Mouse (Mus musculus) fibroblast of lung, adult 2 months (primary cell): ENCODE results near the gene Prrt3.
A peak's percentile ranks its signal among the peaks of the same experiment; 100 is the strongest.

Experiments used
- DNase-seq: peaks from one replicate; pipeline ENCODE4 v3.0.0-alpha.2; 2011; ENCODE audit warnings: low read depth

Prrt3 gene

GRCm38 (mm10) chr6:113501388-113502084 is at the start of gene Prrt3:
Gene Prrt3, minus strand, starts transcription at chr6:113501931.
- DNase-seq: no peak

GRCm38 (mm10) chr6:113543906-113544481 is 42.3 kb upstream of the Prrt3 start:
- DNase-seq: no peak

GRCm38 (mm10) chr6:113541610-113542009 is 39.9 kb upstream of the Prrt3 start:
- no peak for DNase-seq

- no peak for DNase-seq
These were observed 33.2 kb upstream of the Prrt3 start for GRCm38 (mm10) chr6:113534886-113535285.

GRCm38 (mm10) chr6:113531840-113532404 is 30.2 kb upstream of the Prrt3 start:
- no peak for DNase-seq

GRCm38 (mm10) chr6:113530932-113531839 is 29.5 kb upstream of the Prrt3 start, which contains the start of the genes Emc3 and Fancd2:
Gene Emc3, minus strand, starts transcription at chr6:113531652.
Gene Fancd2, plus strand, starts transcription at chr6:113531682.
- DNase-seq: no peak

- no peak for DNase-seq
These were observed 21.7 kb upstream of the Prrt3 start for GRCm38 (mm10) chr6:113523420-113523819.

GRCm38 (mm10) chr6:113522310-113522709 is 20.6 kb upstream of the Prrt3 start:
- DNase-seq: peak; percentile 71

GRCm38 (mm10) chr6:113517434-113518080 is 15.8 kb upstream of the Prrt3 start:
- no peak for DNase-seq

GRCm38 (mm10) chr6:113514600-113514999 is 12.9 kb upstream of the Prrt3 start:
- DNase-seq: no peak

- DNase-seq: no peak
These were observed 12.2 kb upstream of the Prrt3 start for GRCm38 (mm10) chr6:113513944-113514343.

GRCm38 (mm10) chr6:113508947-113509280 is 7.2 kb upstream of the Prrt3 start:
- DNase-seq: no peak

GRCm38 (mm10) chr6:113508272-113508946 is 6.7 kb upstream of the Prrt3 start:
- no peak for DNase-seq

- DNase-seq: no peak
These were observed 5.4 kb upstream of the Prrt3 start for GRCm38 (mm10) chr6:113507130-113507529.

- DNase-seq: no peak
These were observed 4.0 kb upstream of the Prrt3 start for GRCm38 (mm10) chr6:113505689-113506088.

- DNase-seq: no peak
These were observed 1.1 kb upstream of the Prrt3 start for GRCm38 (mm10) chr6:113502801-113503200.

- DNase-seq: no peak
These were observed 2.4 kb downstream of the Prrt3 start for GRCm38 (mm10) chr6:113499346-113499745.

- DNase-seq: no peak
These were observed 6.6 kb downstream of the Prrt3 start for GRCm38 (mm10) chr6:113495071-113495675.

GRCm38 (mm10) chr6:113494258-113494788 is 7.4 kb downstream of the Prrt3 start:
- DNase-seq: peak; percentile 6

GRCm38 (mm10) chr6:113492101-113492864 is 9.4 kb downstream of the Prrt3 start:
- DNase-seq: no peak
